8 mouse cellular contexts compared by ENCODE assay signal in the genomic region with DNA sequence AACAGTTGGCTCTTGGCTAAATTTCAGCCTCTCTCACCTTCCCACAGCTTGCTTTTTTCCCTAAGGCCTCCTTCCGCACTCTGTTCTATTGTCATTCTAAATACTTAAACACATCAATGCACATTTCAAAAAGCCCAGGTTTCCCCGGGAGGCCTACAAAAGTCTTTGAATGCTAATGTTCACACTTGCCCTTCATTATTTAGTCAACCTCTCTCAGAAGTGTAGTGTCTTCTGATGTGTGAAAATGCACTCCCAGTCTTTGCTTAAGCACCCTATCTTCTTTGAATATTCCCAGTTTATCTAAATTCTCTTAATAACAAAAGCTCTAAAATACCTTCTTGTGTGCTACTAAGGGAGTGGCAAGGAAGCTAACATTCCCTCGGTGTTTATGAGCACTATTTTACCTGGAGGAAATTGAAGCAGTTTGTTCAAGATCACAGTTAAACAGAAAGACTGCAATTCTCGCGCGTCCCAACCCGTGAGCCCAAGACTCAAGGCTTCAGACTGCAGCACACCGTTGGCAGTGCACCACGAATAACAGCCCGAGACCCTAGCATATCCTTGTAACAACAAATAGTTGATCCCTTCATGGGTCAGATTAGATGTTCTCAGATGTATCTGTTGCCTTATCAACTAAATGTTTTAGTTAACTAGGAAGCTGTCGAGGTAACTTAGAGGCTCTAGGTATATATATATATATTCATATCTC. TPM values are rescaled to one million over a fixed set of nuclear protein-coding genes. Genes with fewer than 3 reads are reported as not detected.
A peak's percentile ranks its signal among the peaks of the same experiment; 100 is the strongest.
DNase-seq lines count a peak whose midpoint lies in the region; ATAC-seq lines count a peak whose summit lies in the region.

No protein-coding gene starts in this region.

- peaks cover 24% of the 10 kb centered on the region for H3K4me1 ChIP-seq in lung, embryonic 15.5 days
- peaks cover 18% of the 10 kb centered on the region for H3K4me1 ChIP-seq in limb, embryonic 13.5 days

- H3K9ac ChIP-seq in lung, embryonic 15.5 days = no peak overlapping the region
- H3K9ac ChIP-seq in limb, embryonic 13.5 days = no peak overlapping the region

- DNase-seq in CD4-positive, CD25-positive, alpha-beta regulatory T cell, adult 2 months (ENCODE audit: low read depth, low spot score) = peak; percentile 13
- no peak for DNase-seq in lung, postnatal 36 days
- peak; percentile 21 for DNase-seq in retina, postnatal 1 day
- no peak for DNase-seq in B cell, adult 2 months

- H3K27ac ChIP-seq in lung, embryonic 15.5 days = no peak overlapping the region
- no peak overlapping the region for H3K27ac ChIP-seq in limb, embryonic 13.5 days

- H3K4me2 ChIP-seq in lung, embryonic 15.5 days = peak overlapping the region; percentile 82; the same call in 1 of the 2 replicates
- peak overlapping the region; percentile 78 for H3K4me2 ChIP-seq in limb, embryonic 13.5 days (replicated peaks)

- H3K27me3 ChIP-seq in lung, embryonic 15.5 days = no peaks in the 10 kb centered on the region
- H3K27me3 ChIP-seq in limb, embryonic 13.5 days = no peaks in the 10 kb centered on the region

- WGBS in lung, embryonic 15.5 days = 52% methylated on average over 11 of the region's 11 CpGs
- WGBS in limb, embryonic 13.5 days = 37% methylated on average over 11 of the region's 11 CpGs

- no peaks in the 10 kb centered on the region for H3K9me3 ChIP-seq in lung, embryonic 15.5 days
- no peaks in the 10 kb centered on the region for H3K9me3 ChIP-seq in limb, embryonic 13.5 days

- H3K36me3 ChIP-seq in lung, embryonic 15.5 days = no peaks in the 10 kb centered on the region
- no peaks in the 10 kb centered on the region for H3K36me3 ChIP-seq in limb, embryonic 13.5 days

- no peak for ATAC-seq in CD4-positive, CD25-positive, alpha-beta regulatory T cell, adult 4 months
- no peak for ATAC-seq in lung, embryonic 15.5 days (ENCODE audit: borderline replicate concordance, extremely low read depth, low FRiP score, low TSS enrichment)
- no peak for ATAC-seq in limb, embryonic 13.5 days (ENCODE audit: low FRiP score, low read depth)
- no peak for ATAC-seq in activated CD4-positive, CD25-positive, alpha-beta regulatory T cell, adult 4 months

- no peak overlapping the region for H3K4me3 ChIP-seq in lung, embryonic 15.5 days
- H3K4me3 ChIP-seq in limb, embryonic 13.5 days = peak overlapping the region; percentile 100

RNA-seq across cellular contexts. Expression of a gene that starts 1.2 kb away (rescaled TPM):
- polyA plus RNA-seq in CD4-positive, CD25-positive, alpha-beta regulatory T cell, adult 4 months (2017; shearing (Covaris generic)) = 10 to 100 TPM; 33.8 to 49.0 TPM
- polyA plus RNA-seq in lung, embryonic 15.5 days (2015; fragmentation: Nextera tagmentation; extraction: Ambion mirVana) = 66.6 and 69.2 TPM in 2 replicates
- polyA plus RNA-seq in limb, embryonic 13.5 days (2015; fragmentation: Nextera tagmentation; extraction: Ambion mirVana) = 69.2 and 76.7 TPM in 2 replicates
- 10 to 100 TPM; 32.2 to 45.3 TPM for polyA plus RNA-seq in activated CD4-positive, CD25-positive, alpha-beta regulatory T cell, adult 4 months (2017; shearing (Covaris generic))

RNA-seq across cellular contexts. Expression of a gene that starts 25.6 kb away (rescaled TPM):
- not detected for polyA plus RNA-seq in CD4-positive, CD25-positive, alpha-beta regulatory T cell, adult 4 months (2017; shearing (Covaris generic))
- not detected in 2 replicates for polyA plus RNA-seq in lung, embryonic 15.5 days (2015; fragmentation: Nextera tagmentation; extraction: Ambion mirVana)
- polyA plus RNA-seq in limb, embryonic 13.5 days (2015; fragmentation: Nextera tagmentation; extraction: Ambion mirVana) = not detected in 2 replicates
- not detected for polyA plus RNA-seq in activated CD4-positive, CD25-positive, alpha-beta regulatory T cell, adult 4 months (2017; shearing (Covaris generic))

Comparison
In these comparisons a context has a peak if more than half of its experiments do, and no peak if none do; other contexts are left out.
1. DNase-seq: peak in CD4-positive, CD25-positive, alpha-beta regulatory T cell, adult 2 months (single experiment) and retina, postnatal 1 day (single experiment); none in lung, postnatal 36 days (single experiment) and B cell, adult 2 months (0 of 2).